Mouse (Mus musculus): ENCODE measurements at regions not wholly inside any gene's neighbourhood (a gene's known extent, or its start where the extent isn't known, plus 50 kb on each side); places are given as distances from the start of the nearest gene placed in this dataset.

- Histone ChIP-seq H3K27ac (no peak overlapping the region), H3K4me3 (no peak overlapping the region)
- TF ChIP-seq CTCF (conservative IDR thresholded peaks at IDR 0.05), result no peak
- DNase-seq (ENCODE audit: low spot score in 2 of 2), result no peak
Measured at GRCm38 (mm10) chr17:83155106-83155505, 60.0 kb upstream of the Pkdcc start.

GRCm38 (mm10) chr17:83156682-83157081 lies 58.4 kb upstream of the Pkdcc start:
- DNase-seq (ENCODE audit: low spot score in 2 of 2), result no peak
- Histone ChIP-seq H3K4me3 (no peak overlapping the region), H3K27ac (no peak overlapping the region)

GRCm38 (mm10) chr17:83158053-83158452 lies 57.0 kb upstream of the Pkdcc start:
- TF ChIP-seq CTCF (conservative IDR thresholded peaks at IDR 0.05), result no peak
- no peak for DNase-seq (ENCODE audit: low spot score in 2 of 2)
- Histone ChIP-seq H3K27ac (no peak overlapping the region), H3K4me3 (no peak overlapping the region)

More at GRCm38 (mm10) chr17:83156682-83157081, 58.4 kb upstream of the Pkdcc start:
- TF ChIP-seq CTCF (conservative IDR thresholded peaks at IDR 0.05), result no peak

GRCm38 (mm10) chr17:83158652-83159051 lies 56.4 kb upstream of the Pkdcc start:
- Histone ChIP-seq H3K4me3 (no peak overlapping the region), H3K27ac (no peak overlapping the region)
- DNase-seq (ENCODE audit: low spot score in 2 of 2), result no peak
- TF ChIP-seq CTCF (conservative IDR thresholded peaks at IDR 0.05), result no peak

- Histone ChIP-seq H3K4me3 (no peak overlapping the region), H3K27ac (no peak overlapping the region)
- DNase-seq (ENCODE audit: low spot score in 2 of 2), result no peak
- TF ChIP-seq CTCF (conservative IDR thresholded peaks at IDR 0.05), result no peak
Measured at GRCm38 (mm10) chr17:83159634-83160033, 55.5 kb upstream of the Pkdcc start.

GRCm38 (mm10) chr17:83160296-83160695 lies 54.8 kb upstream of the Pkdcc start:
- Histone ChIP-seq H3K27ac (no peak overlapping the region), H3K4me3 (no peak overlapping the region)
- no peak for DNase-seq (ENCODE audit: low spot score in 2 of 2)
- no peak for TF ChIP-seq CTCF (conservative IDR thresholded peaks at IDR 0.05)

GRCm38 (mm10) chr17:83161731-83162130 lies 53.4 kb upstream of the Pkdcc start:
- TF ChIP-seq CTCF (conservative IDR thresholded peaks at IDR 0.05), result no peak
- Histone ChIP-seq H3K27ac (no peak overlapping the region), H3K4me3 (no peak overlapping the region)
- DNase-seq (ENCODE audit: low spot score in 2 of 2), result no peak

- TF ChIP-seq CTCF (conservative IDR thresholded peaks at IDR 0.05), result no peak
- Histone ChIP-seq H3K27ac (no peak overlapping the region), H3K4me3 (no peak overlapping the region)
- no peak for DNase-seq (ENCODE audit: low spot score in 2 of 2)
Measured at GRCm38 (mm10) chr17:83163952-83164560, 51.0 kb upstream of the Pkdcc start.

- DNase-seq (ENCODE audit: low spot score in 2 of 2), result no peak
- Histone ChIP-seq H3K27ac (no peak overlapping the region), H3K4me3 (no peak overlapping the region)
- TF ChIP-seq CTCF (conservative IDR thresholded peaks at IDR 0.05), result no peak
Measured at GRCm38 (mm10) chr17:83164728-83165127, 50.4 kb upstream of the Pkdcc start.

- TF ChIP-seq CTCF (conservative IDR thresholded peaks at IDR 0.05), result no peak
- DNase-seq (ENCODE audit: low spot score in 2 of 2), result no peak
- Histone ChIP-seq H3K4me3 (no peak overlapping the region), H3K27ac (no peak overlapping the region)
Measured at GRCm38 (mm10) chr17:83165140-83165539, 50.0 kb upstream of the Pkdcc start.
